Mouse (Mus musculus): Measurements from ENCODE around the gene Ephx3.
A peak's percentile ranks its signal among the peaks of the same experiment; 100 is the strongest.

Ephx3 gene

GRCm38 (mm10) chr17:32172485-32172884 is 16.9 kb downstream of the Ephx3 start:
- no peak for DNase-seq

GRCm38 (mm10) chr17:32169518-32170225 is 19.7 kb downstream of the Ephx3 start:
- DNase-seq, result no peak

GRCm38 (mm10) chr17:32166687-32167086 is 22.7 kb downstream of the Ephx3 start, which contains the start of gene Notch3:
Notch3 (minus strand) TSS chr17:32166852.
- DNase-seq, result peak; percentile 79

GRCm38 (mm10) chr17:32165803-32166595 is 23.4 kb downstream of the Ephx3 start:
- DNase-seq, result peak; percentile 91

- DNase-seq, result peak; percentile 29
Observed at GRCm38 (mm10) chr17:32165266-32165802, 24.0 kb downstream of the Ephx3 start.

GRCm38 (mm10) chr17:32164780-32165179 is 24.6 kb downstream of the Ephx3 start:
- no peak for DNase-seq

- no peak for DNase-seq
Observed at GRCm38 (mm10) chr17:32163910-32164650, 25.3 kb downstream of the Ephx3 start.

- DNase-seq, result peak; percentile 79
Observed at GRCm38 (mm10) chr17:32162112-32162850, 27.1 kb downstream of the Ephx3 start.

- no peak for DNase-seq
Observed at GRCm38 (mm10) chr17:32160882-32161281, 28.5 kb downstream of the Ephx3 start.

- DNase-seq, result no peak
Observed at GRCm38 (mm10) chr17:32158841-32159240, 30.5 kb downstream of the Ephx3 start.

- DNase-seq, result no peak
Observed at GRCm38 (mm10) chr17:32146718-32147117, 42.6 kb downstream of the Ephx3 start.

- peak; percentile 87 for DNase-seq
Observed at GRCm38 (mm10) chr17:32142907-32143854, 46.2 kb downstream of the Ephx3 start.

GRCm38 (mm10) chr17:32142234-32142633 is 47.1 kb downstream of the Ephx3 start:
- DNase-seq, result no peak
